Mouse (Mus musculus): ENCODE measurements at regions not wholly inside any gene's neighbourhood (a gene's known extent, or its start where the extent isn't known, plus 50 kb on each side); places are given as distances from the start of the nearest gene placed in this dataset.
"Not testable (repeated sequence)": the region's sequence is repeated elsewhere in the genome, so short reads cannot be mapped to it uniquely, and the experiment has no call there.

DNA sequence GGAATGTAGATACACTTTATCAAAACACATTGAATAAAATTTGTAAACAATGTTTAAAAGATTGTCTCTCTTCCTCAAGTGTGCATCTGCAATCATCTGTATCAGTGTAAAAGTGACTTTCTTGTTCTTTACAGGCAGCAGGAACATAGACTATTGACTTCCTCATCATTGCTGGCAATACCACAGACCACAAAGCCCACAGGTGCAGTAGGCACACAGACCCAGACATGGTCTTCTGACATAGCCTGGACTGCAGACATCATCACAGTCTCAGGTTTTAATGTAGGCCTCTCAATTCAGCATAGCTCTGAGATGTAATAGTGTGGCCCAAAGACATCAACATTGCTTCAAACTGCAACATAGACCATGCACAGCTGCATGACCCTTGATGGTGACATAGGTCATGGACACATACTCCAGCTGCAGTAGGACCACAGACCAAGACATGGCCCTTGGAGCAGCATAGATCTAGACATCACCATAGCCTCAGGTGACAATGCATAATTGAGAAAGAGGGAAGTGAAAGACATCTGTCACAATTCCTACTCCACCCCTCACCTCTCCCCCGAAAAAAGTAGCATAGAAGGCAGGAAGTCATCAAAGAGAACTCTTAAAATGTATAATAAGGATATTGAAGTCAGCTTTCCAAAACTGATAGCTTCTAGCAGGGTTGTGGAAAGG is 74.1 kb upstream of the Speer2 start:
- 74% methylated on average over 1 of the region's 1 CpGs for WGBS
- ATAC-seq, result no peak
- Histone ChIP-seq H3K9me3 (ENCODE audit: control insufficient read depth, low read length) (no peaks in the 10 kb centered on the region), H3K27me3 (replicated peaks; ENCODE audit: control insufficient read depth, insufficient read depth, low read length) (no peaks in the 10 kb centered on the region), H3K4me1 (ENCODE audit: control insufficient read depth, insufficient read depth, low read length) (no peaks in the 10 kb centered on the region), H3K4me2 (ENCODE audit: low read depth, low read length) (no peak overlapping the region), H3K4me3 (ENCODE audit: low read length) (no peak overlapping the region), H3K9ac (ENCODE audit: low read depth, low read length) (no peak overlapping the region), H3K36me3 (ENCODE audit: control insufficient read depth, insufficient read depth, low read length) (no peaks in the 10 kb centered on the region), H3K27ac (ENCODE audit: low read length) (no peak overlapping the region)

DNA sequence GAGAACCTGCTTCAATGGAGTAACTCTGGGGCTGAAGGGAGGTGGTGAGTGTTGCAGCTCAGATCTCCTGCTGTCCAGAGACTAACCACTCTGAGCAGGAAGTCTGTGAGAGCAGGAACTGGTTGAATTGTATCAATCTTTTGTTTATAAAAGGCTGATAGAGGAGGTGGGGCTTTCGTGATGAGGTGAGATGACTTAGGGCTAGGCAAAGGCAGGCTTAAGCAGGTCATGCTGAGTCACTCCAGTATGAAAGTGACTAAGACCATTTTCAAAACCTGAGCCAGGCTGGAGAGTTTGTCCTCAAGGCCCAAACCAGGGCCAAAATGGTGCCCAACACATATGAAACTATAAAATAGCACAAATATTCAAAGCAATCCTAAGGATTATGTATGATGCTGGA is 80.1 kb upstream of the Speer2 start:
- Histone ChIP-seq H3K27me3 (replicated peaks; ENCODE audit: control insufficient read depth, insufficient read depth, low read length) (no peaks in the 10 kb centered on the region), H3K4me3 (ENCODE audit: low read length) (no peak overlapping the region), H3K9ac (ENCODE audit: low read depth, low read length) (no peak overlapping the region), H3K4me2 (ENCODE audit: low read depth, low read length) (no peak overlapping the region), H3K9me3 (ENCODE audit: control insufficient read depth, low read length) (no peaks in the 10 kb centered on the region), H3K27ac (ENCODE audit: low read length) (no peak overlapping the region), H3K4me1 (ENCODE audit: control insufficient read depth, insufficient read depth, low read length) (no peaks in the 10 kb centered on the region), H3K36me3 (ENCODE audit: control insufficient read depth, insufficient read depth, low read length) (no peaks in the 10 kb centered on the region)
- no peak for ATAC-seq
- WGBS, result 42% methylated on average over 1 of the region's 1 CpGs

- H3K4me1 ChIP-seq (ENCODE audit: control insufficient read depth, insufficient read depth, low read length), result no peaks in the 10 kb centered on the region
- WGBS, result 70% methylated on average over 10 of the region's 10 CpGs
Measured at GRCm38 (mm10) chr16:69948783-69949182, 85.2 kb upstream of the Speer2 start.

GRCm38 (mm10) chr16:69949339-69949738 is 85.8 kb upstream of the Speer2 start:
- 88% methylated on average over 7 of the region's 7 CpGs for WGBS
- H3K4me1 ChIP-seq (ENCODE audit: control insufficient read depth, insufficient read depth, low read length), result no peaks in the 10 kb centered on the region
- H3K4me3 ChIP-seq (ENCODE audit: low read length), result no peak overlapping the region
- H3K36me3 ChIP-seq (ENCODE audit: control insufficient read depth, insufficient read depth, low read length), result no peaks in the 10 kb centered on the region
- no peak for ATAC-seq
- H3K27ac ChIP-seq (ENCODE audit: low read length), result no peak overlapping the region
- no peaks in the 10 kb centered on the region for H3K27me3 ChIP-seq (replicated peaks; ENCODE audit: control insufficient read depth, insufficient read depth, low read length)
- no peak overlapping the region for H3K4me2 ChIP-seq (ENCODE audit: low read depth, low read length)
- no peak overlapping the region for H3K9ac ChIP-seq (ENCODE audit: low read depth, low read length)
- no peaks in the 10 kb centered on the region for H3K9me3 ChIP-seq (ENCODE audit: control insufficient read depth, low read length)

More at GRCm38 (mm10) chr16:69948783-69949182, 85.2 kb upstream of the Speer2 start:
- Histone ChIP-seq H3K27ac (ENCODE audit: low read length) (no peak overlapping the region), H3K4me2 (ENCODE audit: low read depth, low read length) (no peak overlapping the region), H3K9ac (ENCODE audit: low read depth, low read length) (no peak overlapping the region), H3K9me3 (ENCODE audit: control insufficient read depth, low read length) (no peaks in the 10 kb centered on the region), H3K27me3 (replicated peaks; ENCODE audit: control insufficient read depth, insufficient read depth, low read length) (no peaks in the 10 kb centered on the region), H3K4me3 (ENCODE audit: low read length) (no peak overlapping the region), H3K36me3 (ENCODE audit: control insufficient read depth, insufficient read depth, low read length) (no peaks in the 10 kb centered on the region)
- ATAC-seq, result no peak

GRCm38 (mm10) chr16:69951581-69951980 is 88.0 kb upstream of the Speer2 start:
- no peak overlapping the region for H3K9ac ChIP-seq (ENCODE audit: low read depth, low read length)
- no peak for ATAC-seq
- no peak overlapping the region for H3K4me2 ChIP-seq (ENCODE audit: low read depth, low read length)
- H3K36me3 ChIP-seq (ENCODE audit: control insufficient read depth, insufficient read depth, low read length), result no peaks in the 10 kb centered on the region
- 58% methylated on average over 2 of the region's 2 CpGs for WGBS
- H3K27ac ChIP-seq (ENCODE audit: low read length), result no peak overlapping the region
- no peaks in the 10 kb centered on the region for H3K9me3 ChIP-seq (ENCODE audit: control insufficient read depth, low read length)
- no peak overlapping the region for H3K4me3 ChIP-seq (ENCODE audit: low read length)
- no peaks in the 10 kb centered on the region for H3K4me1 ChIP-seq (ENCODE audit: control insufficient read depth, insufficient read depth, low read length)
- H3K27me3 ChIP-seq (replicated peaks; ENCODE audit: control insufficient read depth, insufficient read depth, low read length), result no peaks in the 10 kb centered on the region

- H3K9ac ChIP-seq (ENCODE audit: low read depth, low read length); ATAC-seq; H3K4me3 ChIP-seq (ENCODE audit: low read length); H3K27ac ChIP-seq (ENCODE audit: low read length); H3K36me3 ChIP-seq (ENCODE audit: control insufficient read depth, insufficient read depth, low read length); H3K4me1 ChIP-seq (ENCODE audit: control insufficient read depth, insufficient read depth, low read length); H3K27me3 ChIP-seq (replicated peaks; ENCODE audit: control insufficient read depth, insufficient read depth, low read length); H3K4me2 ChIP-seq (ENCODE audit: low read depth, low read length); H3K9me3 ChIP-seq (ENCODE audit: control insufficient read depth, low read length): not testable (repeated sequence)
- 89% methylated on average over 7 of the region's 7 CpGs for WGBS
Measured at GRCm38 (mm10) chr16:69966561-69966960, 103.0 kb upstream of the Speer2 start.

DNA sequence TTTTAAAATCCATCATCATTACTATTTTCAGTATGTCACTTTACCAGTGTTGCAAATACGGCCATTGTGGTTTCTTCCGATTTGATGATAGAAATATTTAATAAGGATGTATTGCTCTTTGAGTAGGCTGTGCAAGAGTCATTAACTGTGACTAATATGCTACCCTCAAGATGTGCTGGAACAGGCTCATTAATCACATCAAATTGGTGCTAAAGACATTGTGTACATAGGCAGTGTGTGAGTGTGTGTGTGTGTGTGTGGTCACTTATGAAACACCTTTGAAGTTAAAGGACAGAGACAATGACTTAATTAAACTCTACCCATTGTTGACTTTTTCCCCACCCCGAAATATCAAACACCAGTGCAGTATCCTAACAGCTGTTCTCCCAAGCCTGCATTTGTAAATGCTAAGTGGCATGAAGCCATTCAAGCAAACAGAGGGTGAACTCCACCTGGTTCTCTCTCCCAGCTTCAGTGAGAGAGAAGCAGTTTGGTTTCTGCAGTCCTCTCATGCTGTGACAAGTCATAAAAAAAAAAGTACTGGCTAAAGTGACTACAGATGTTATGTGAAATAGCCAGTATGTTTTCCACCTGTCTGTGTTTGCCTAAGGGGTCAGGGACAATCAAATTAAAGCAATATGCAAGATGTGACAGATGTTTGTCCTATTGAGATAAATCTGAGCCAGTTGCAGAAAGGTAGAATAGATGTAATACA is 116.4 kb upstream of the Speer2 start:
- Histone ChIP-seq H3K4me1 (ENCODE audit: control insufficient read depth, insufficient read depth, low read length) (no peaks in the 10 kb centered on the region), H3K4me2 (ENCODE audit: low read depth, low read length) (no peak overlapping the region), H3K27me3 (replicated peaks; ENCODE audit: control insufficient read depth, insufficient read depth, low read length) (no peaks in the 10 kb centered on the region), H3K27ac (ENCODE audit: low read length) (no peak overlapping the region), H3K9ac (ENCODE audit: low read depth, low read length) (no peak overlapping the region), H3K36me3 (ENCODE audit: control insufficient read depth, insufficient read depth, low read length) (no peaks in the 10 kb centered on the region), H3K9me3 (ENCODE audit: control insufficient read depth, low read length) (no peaks in the 10 kb centered on the region), H3K4me3 (ENCODE audit: low read length) (no peak overlapping the region)
- peak; percentile 66 for ATAC-seq
- WGBS, result 62% methylated on average over 3 of the region's 3 CpGs

- H3K36me3 ChIP-seq (ENCODE audit: control insufficient read depth, insufficient read depth, low read length), result no peaks in the 10 kb centered on the region
- no peak overlapping the region for H3K27ac ChIP-seq (ENCODE audit: low read length)
- WGBS, result 66% methylated on average over 5 of the region's 5 CpGs
- no peak for ATAC-seq
- no peak overlapping the region for H3K4me2 ChIP-seq (ENCODE audit: low read depth, low read length)
- H3K9me3 ChIP-seq (ENCODE audit: control insufficient read depth, low read length), result no peaks in the 10 kb centered on the region
- no peaks in the 10 kb centered on the region for H3K27me3 ChIP-seq (replicated peaks; ENCODE audit: control insufficient read depth, insufficient read depth, low read length)
- no peak overlapping the region for H3K4me3 ChIP-seq (ENCODE audit: low read length)
- H3K4me1 ChIP-seq (ENCODE audit: control insufficient read depth, insufficient read depth, low read length), result no peaks in the 10 kb centered on the region
- H3K9ac ChIP-seq (ENCODE audit: low read depth, low read length), result no peak overlapping the region
Measured at GRCm38 (mm10) chr16:69984320-69984719, 120.8 kb upstream of the Speer2 start.

GRCm38 (mm10) chr16:69991907-69992470 is 128.4 kb upstream of the Speer2 start:
- Histone ChIP-seq H3K27ac (ENCODE audit: low read length) (no peak overlapping the region), H3K27me3 (replicated peaks; ENCODE audit: control insufficient read depth, insufficient read depth, low read length) (no peaks in the 10 kb centered on the region), H3K4me1 (ENCODE audit: control insufficient read depth, insufficient read depth, low read length) (no peaks in the 10 kb centered on the region), H3K4me2 (ENCODE audit: low read depth, low read length) (no peak overlapping the region), H3K4me3 (ENCODE audit: low read length) (no peak overlapping the region), H3K9me3 (ENCODE audit: control insufficient read depth, low read length) (no peaks in the 10 kb centered on the region), H3K36me3 (ENCODE audit: control insufficient read depth, insufficient read depth, low read length) (no peaks in the 10 kb centered on the region), H3K9ac (ENCODE audit: low read depth, low read length) (no peak overlapping the region)
- ATAC-seq, result no peak
- 67% methylated on average over 3 of the region's 3 CpGs for WGBS

All from intestine, embryonic 16.5 days (tissue).